Mouse (Mus musculus): ENCODE data around the gene Dlst. TPM values are rescaled to one million over a fixed set of nuclear protein-coding genes. Genes with fewer than 3 reads are reported as not detected.

The Dlst gene
- polyA plus RNA-seq, 1 experiment from 2014 or later = 264 TPM

DNA sequence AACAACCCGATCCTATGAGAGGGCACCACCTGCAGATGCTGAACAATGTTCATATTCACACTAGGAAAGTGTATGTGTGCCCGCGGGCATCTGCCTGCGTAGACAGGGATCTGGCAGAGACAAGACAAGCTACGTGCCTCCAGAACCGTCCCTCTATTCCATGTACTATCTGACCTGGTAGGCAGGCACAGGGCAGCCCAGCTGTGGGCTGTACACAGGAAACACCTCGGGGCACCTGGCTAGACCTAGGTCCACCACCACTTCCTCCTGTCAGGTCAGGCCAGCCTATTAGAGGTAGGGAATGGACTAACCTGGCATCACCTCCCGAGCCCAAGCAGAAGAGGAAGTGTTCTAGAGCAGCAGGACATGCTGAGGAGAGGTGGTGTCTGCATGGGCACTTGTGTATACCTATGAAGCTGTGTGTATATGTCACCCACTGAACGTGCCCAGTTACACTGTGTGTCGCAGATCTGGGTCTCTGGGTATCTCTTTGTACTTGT, 67.2 kb downstream of the Dlst start, which contains the start of gene Pgf:
Gene Pgf, minus strand, starts transcription at position 51 of the 500 bp plus-strand sequence.
- no peak within 1 kb of the TSS for H3K27ac ChIP-seq (ENCODE audit: low read length)
- WGBS = 82% methylated on average over 10 of the region's 10 CpGs

DNA sequence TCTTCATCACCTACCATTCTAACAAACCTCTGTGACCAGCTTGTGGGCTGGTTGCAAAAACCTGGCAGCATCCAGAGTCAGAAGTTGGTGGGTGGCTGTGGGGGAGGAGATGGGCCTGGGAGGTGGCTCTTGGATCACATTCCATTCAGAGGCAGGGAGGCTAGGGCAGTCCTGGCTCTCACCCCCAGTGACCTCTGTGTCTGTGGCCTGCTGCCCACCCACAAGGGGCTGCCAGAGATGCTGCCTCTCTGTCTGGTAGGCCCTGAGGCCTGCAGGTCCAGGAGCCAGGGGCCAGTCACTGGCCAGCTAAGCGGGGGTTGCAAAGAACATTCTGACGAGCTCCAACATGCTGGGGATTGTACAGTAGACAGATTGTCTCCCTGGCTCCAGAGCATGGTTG, 67.7 kb downstream of the Dlst start:
- WGBS = 81% methylated on average over 2 of the region's 2 CpGs
- no peaks in the 10 kb centered on the region for H3K36me3 ChIP-seq (ENCODE audit: control insufficient read depth, insufficient read depth)
- no peak overlapping the region for H3K4me2 ChIP-seq (ENCODE audit: low read depth, low read length)
- no peak overlapping the region for H3K4me3 ChIP-seq (ENCODE audit: low read length)
- H3K4me1 ChIP-seq (ENCODE audit: control insufficient read depth, insufficient read depth, low read length) = peaks cover 41% of the 10 kb centered on the region
- no peak for ATAC-seq (replicated peaks; ENCODE audit: extremely low read depth, insufficient read depth, low FRiP score)
- H3K27ac ChIP-seq (ENCODE audit: low read length) = no peak overlapping the region
- H3K27me3 ChIP-seq (ENCODE audit: control insufficient read depth, insufficient read depth, low read length) = 0 out of 2 replicates have a peak, but pooled peaks cover 8% of the 10 kb centered on the region
- no peak overlapping the region for H3K9ac ChIP-seq (ENCODE audit: low read length)
- no peaks in the 10 kb centered on the region for H3K9me3 ChIP-seq (replicated peaks; ENCODE audit: control insufficient read depth, low read length)

More for the DNA sequence above, 67.2 kb downstream of the Dlst start, which contains the start of gene Pgf:
- Histone ChIP-seq H3K4me2 (ENCODE audit: low read depth, low read length) (peak within 1 kb of the TSS; percentile 71), H3K9me3 (replicated peaks; ENCODE audit: control insufficient read depth, low read length) (no peaks in the 10 kb centered on the region), H3K36me3 (ENCODE audit: control insufficient read depth, insufficient read depth) (no peaks in the 10 kb centered on the region), H3K9ac (ENCODE audit: low read length) (peak within 1 kb of the TSS; percentile 53), H3K4me1 (ENCODE audit: control insufficient read depth, insufficient read depth, low read length) (peaks cover 43% of the 10 kb centered on the region), H3K4me3 (ENCODE audit: low read length) (peak within 1 kb of the TSS; percentile 53), H3K27me3 (ENCODE audit: control insufficient read depth, insufficient read depth, low read length) (0 out of 2 replicates have a peak, but pooled peaks cover 5% of the 10 kb centered on the region)
- ATAC-seq (replicated peaks; ENCODE audit: extremely low read depth, insufficient read depth, low FRiP score) = no peak

DNA sequence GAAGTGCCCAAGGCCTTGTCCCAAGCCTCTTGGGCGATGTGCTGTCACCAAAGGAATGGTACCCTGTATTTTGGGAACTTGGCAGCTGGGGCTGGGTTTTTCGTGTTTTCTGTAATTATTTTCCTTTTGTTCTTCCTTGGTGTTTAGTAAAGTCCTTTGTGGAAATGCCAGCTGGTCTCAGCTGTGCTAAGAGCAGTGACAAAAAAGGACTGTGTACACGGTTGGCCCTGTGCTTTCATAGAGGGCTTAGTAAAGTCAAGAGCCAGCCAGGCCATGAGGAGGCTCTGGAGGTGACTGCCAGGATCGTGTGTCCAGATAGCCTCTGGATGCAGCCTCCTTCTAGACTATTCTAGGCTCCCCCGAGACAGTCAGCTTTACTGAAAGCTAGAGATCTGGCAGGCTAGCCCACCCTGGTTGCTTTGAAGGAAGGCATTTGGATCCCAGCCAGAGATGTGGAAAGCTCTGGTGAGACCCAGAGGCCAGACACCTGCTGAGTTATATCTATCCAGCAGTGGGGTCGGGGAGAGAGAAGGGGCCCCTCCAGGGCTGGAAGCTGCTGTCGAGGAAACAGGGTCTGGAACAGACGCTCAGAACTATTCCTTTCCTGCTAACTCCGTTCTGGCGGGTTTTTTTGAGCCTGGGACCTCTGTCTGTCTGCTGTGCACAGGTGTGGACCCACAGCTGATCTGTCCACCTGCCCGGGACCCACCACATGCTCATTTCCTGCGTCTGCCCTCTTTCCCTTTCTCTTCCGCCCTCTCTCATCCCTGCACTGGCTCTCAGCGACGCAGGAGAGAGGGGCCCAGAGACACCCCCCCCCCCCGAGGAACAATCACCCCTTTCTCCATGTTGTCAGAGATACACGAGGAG, 71.1 kb downstream of the Dlst start:
- 20% methylated on average over 17 of the region's 17 CpGs for WGBS
- H3K9me3 ChIP-seq (replicated peaks; ENCODE audit: control insufficient read depth, low read length) = no peaks in the 10 kb centered on the region
- H3K9ac ChIP-seq (ENCODE audit: low read length) = no peak overlapping the region
- H3K27ac ChIP-seq (ENCODE audit: low read length) = no peak overlapping the region
- H3K4me1 ChIP-seq (ENCODE audit: control insufficient read depth, insufficient read depth, low read length) = peaks cover 22% of the 10 kb centered on the region
- H3K27me3 ChIP-seq (ENCODE audit: control insufficient read depth, insufficient read depth, low read length) = 0 out of 2 replicates have a peak, but pooled peaks cover 8% of the 10 kb centered on the region
- no peak overlapping the region for H3K4me3 ChIP-seq (ENCODE audit: low read length)
- 0 out of 2 replicates have a peak, but pooled peaks have one; percentile 19 for ATAC-seq (replicated peaks; ENCODE audit: extremely low read depth, insufficient read depth, low FRiP score)
- no peaks in the 10 kb centered on the region for H3K36me3 ChIP-seq (ENCODE audit: control insufficient read depth, insufficient read depth)
- 0 out of 2 replicates have a peak overlapping the region, but pooled peaks have one; percentile 11 for H3K4me2 ChIP-seq (ENCODE audit: low read depth, low read length)

DNA sequence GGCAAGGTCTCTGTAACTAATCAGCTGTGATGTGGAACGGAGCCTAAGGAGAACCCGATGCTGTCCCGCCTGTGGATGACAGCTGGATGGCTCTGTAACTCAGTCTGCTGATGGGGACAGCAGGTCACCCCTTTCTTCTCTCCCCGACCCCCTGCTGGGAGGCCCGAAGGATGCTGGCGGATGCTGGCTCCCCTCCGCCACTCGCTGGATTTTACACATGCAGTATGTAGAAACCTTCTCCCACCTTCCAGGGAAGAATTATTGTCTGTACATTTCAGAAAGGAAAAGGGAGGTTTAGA, 71.7 kb downstream of the Dlst start:
- Histone ChIP-seq H3K27ac (ENCODE audit: low read length) (no peak overlapping the region), H3K36me3 (ENCODE audit: control insufficient read depth, insufficient read depth) (no peaks in the 10 kb centered on the region), H3K4me3 (ENCODE audit: low read length) (no peak overlapping the region), H3K9ac (ENCODE audit: low read length) (no peak overlapping the region), H3K9me3 (replicated peaks; ENCODE audit: control insufficient read depth, low read length) (no peaks in the 10 kb centered on the region), H3K4me1 (ENCODE audit: control insufficient read depth, insufficient read depth, low read length) (peaks cover 17% of the 10 kb centered on the region), H3K27me3 (ENCODE audit: control insufficient read depth, insufficient read depth, low read length) (0 out of 2 replicates have a peak, but pooled peaks cover 8% of the 10 kb centered on the region), H3K4me2 (ENCODE audit: low read depth, low read length) (0 out of 2 replicates have a peak overlapping the region, but pooled peaks have one; percentile 11)
- 24% methylated on average over 8 of the region's 8 CpGs for WGBS
- no peak for ATAC-seq (replicated peaks; ENCODE audit: extremely low read depth, insufficient read depth, low FRiP score)

DNA sequence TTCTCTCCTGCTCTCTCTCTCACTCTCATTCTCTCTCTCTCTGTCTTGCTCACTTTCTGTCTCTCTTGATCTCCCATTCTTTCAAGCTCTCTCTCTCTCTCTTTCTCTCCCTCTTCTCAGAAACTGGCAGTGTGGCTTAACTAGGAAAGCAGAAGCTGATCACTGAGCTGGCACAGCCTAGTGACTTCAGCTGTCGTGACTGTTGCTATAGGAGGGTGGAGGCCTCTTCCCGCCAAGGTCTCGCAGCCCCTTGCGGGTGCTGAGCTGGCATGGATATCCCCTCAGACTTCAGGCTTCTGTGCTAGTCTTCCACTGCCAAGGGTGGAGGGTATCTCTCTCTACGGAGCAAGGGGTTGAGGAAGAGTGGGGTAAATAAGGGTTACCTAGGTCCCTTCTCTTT, 72.3 kb downstream of the Dlst start:
- Histone ChIP-seq H3K4me2 (ENCODE audit: low read depth, low read length) (no peak overlapping the region), H3K27me3 (ENCODE audit: control insufficient read depth, insufficient read depth, low read length) (0 out of 2 replicates have a peak, but pooled peaks cover 4% of the 10 kb centered on the region)

DNA sequence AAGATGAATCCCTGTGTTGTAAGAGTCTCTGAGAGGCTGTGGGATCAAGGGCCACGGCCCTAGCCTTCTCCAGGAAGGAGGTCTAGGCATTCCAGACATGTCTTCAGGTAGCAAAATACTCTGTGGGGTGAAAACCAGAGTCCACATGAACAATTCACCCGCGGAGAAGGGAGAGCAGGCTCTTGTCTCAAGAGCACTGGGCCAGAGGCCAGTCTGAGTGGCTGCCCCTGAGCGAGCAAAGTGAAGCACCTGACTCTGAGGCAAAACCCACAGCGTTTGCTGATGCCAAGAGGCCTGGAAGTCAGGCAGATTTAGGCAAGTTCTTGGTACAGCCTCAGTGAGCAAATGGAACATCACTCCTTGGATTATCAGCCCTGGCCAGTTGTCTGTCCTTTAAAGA, 73.5 kb downstream of the Dlst start:
- no peak overlapping the region for H3K4me2 ChIP-seq (ENCODE audit: low read depth, low read length)
- no peak overlapping the region for H3K4me3 ChIP-seq (ENCODE audit: low read length)
- H3K9me3 ChIP-seq (replicated peaks; ENCODE audit: control insufficient read depth, low read length) = no peaks in the 10 kb centered on the region
- WGBS = 42% methylated on average over 5 of the region's 5 CpGs
- ATAC-seq (replicated peaks; ENCODE audit: extremely low read depth, insufficient read depth, low FRiP score) = no peak
- no peaks in the 10 kb centered on the region for H3K36me3 ChIP-seq (ENCODE audit: control insufficient read depth, insufficient read depth)
- 0 out of 2 replicates have a peak, but pooled peaks cover 4% of the 10 kb centered on the region for H3K27me3 ChIP-seq (ENCODE audit: control insufficient read depth, insufficient read depth, low read length)
- peaks cover 14% of the 10 kb centered on the region for H3K4me1 ChIP-seq (ENCODE audit: control insufficient read depth, insufficient read depth, low read length)
- no peak overlapping the region for H3K9ac ChIP-seq (ENCODE audit: low read length)
- H3K27ac ChIP-seq (ENCODE audit: low read length) = no peak overlapping the region

More for the DNA sequence above, 72.3 kb downstream of the Dlst start:
- Histone ChIP-seq H3K27ac (ENCODE audit: low read length) (no peak overlapping the region), H3K4me3 (ENCODE audit: low read length) (no peak overlapping the region), H3K4me1 (ENCODE audit: control insufficient read depth, insufficient read depth, low read length) (peaks cover 14% of the 10 kb centered on the region), H3K9me3 (replicated peaks; ENCODE audit: control insufficient read depth, low read length) (no peaks in the 10 kb centered on the region), H3K36me3 (ENCODE audit: control insufficient read depth, insufficient read depth) (no peaks in the 10 kb centered on the region), H3K9ac (ENCODE audit: low read length) (no peak overlapping the region)
- ATAC-seq (replicated peaks; ENCODE audit: extremely low read depth, insufficient read depth, low FRiP score) = no peak
- WGBS = 71% methylated on average over 5 of the region's 5 CpGs

Other genes starting within 250 kb of the Dlst start
- 5.9 and 7.8 TPM in 2 replicates for gene Ltbp2, start 234.3 kb upstream of the Dlst start, polyA plus RNA-seq (2015; fragmentation: Nextera tagmentation; extraction: Ambion mirVana)
- 86.0 and 98.0 TPM in 2 replicates for gene Fcf1, start 139.9 kb upstream of the Dlst start, polyA plus RNA-seq (2015; fragmentation: Nextera tagmentation; extraction: Ambion mirVana)
- 13.1 and 13.3 TPM in 2 replicates for gene Arel1, start 139.9 kb upstream of the Dlst start, polyA plus RNA-seq (2015; fragmentation: Nextera tagmentation; extraction: Ambion mirVana)
- gene Ylpm1, start 114.5 kb upstream of the Dlst start, polyA plus RNA-seq (2015; fragmentation: Nextera tagmentation; extraction: Ambion mirVana) = 16.3 and 17.7 TPM in 2 replicates
- gene Prox2, start 74 bp upstream of the Dlst start, polyA plus RNA-seq (2015; fragmentation: Nextera tagmentation; extraction: Ambion mirVana) = 1.8 and 2.4 TPM in 2 replicates
- gene Rps6kl1, start 40.4 kb downstream of the Dlst start, polyA plus RNA-seq (2015; fragmentation: Nextera tagmentation; extraction: Ambion mirVana) = 1.6 and 2.5 TPM in 2 replicates
- 8.2 and 9.2 TPM in 2 replicates for gene Pgf, start 67.0 kb downstream of the Dlst start, polyA plus RNA-seq (2015; fragmentation: Nextera tagmentation; extraction: Ambion mirVana)
- gene Eif2b2, start 108.6 kb downstream of the Dlst start, polyA plus RNA-seq (2015; fragmentation: Nextera tagmentation; extraction: Ambion mirVana) = 57.6 and 68.6 TPM in 2 replicates
- gene Mlh3, start 159.8 kb downstream of the Dlst start, polyA plus RNA-seq (2015; fragmentation: Nextera tagmentation; extraction: Ambion mirVana) = 6.4 and 7.4 TPM in 2 replicates
- 63.2 and 71.1 TPM in 2 replicates for gene Acyp1, start 177.6 kb downstream of the Dlst start, polyA plus RNA-seq (2015; fragmentation: Nextera tagmentation; extraction: Ambion mirVana)
- gene Zc2hc1c, start 177.8 kb downstream of the Dlst start, polyA plus RNA-seq (2015; fragmentation: Nextera tagmentation; extraction: Ambion mirVana) = 2.1 and 2.2 TPM in 2 replicates
- 19.0 and 20.6 TPM in 2 replicates for gene Nek9, start 228.5 kb downstream of the Dlst start, polyA plus RNA-seq (2015; fragmentation: Nextera tagmentation; extraction: Ambion mirVana)

Measured in heart, embryonic 16.5 days (tissue).